Mouse (Mus musculus) liver, postnatal 0 days (tissue): ENCODE results near the gene Zfp541.

Source experiments
- CTCF ChIP-seq: sonication (generic); IDR thresholded peaks from 2 replicates; pipeline ENCODE4 v1.5.1; 2016; ENCODE audit warnings: antibody characterized with exemption, low read depth
- EP300 ChIP-seq: IDR thresholded peaks from 2 replicates; pipeline ENCODE4 v1.6.1; 2016; ENCODE audit warnings: antibody characterized with exemption, low read depth, mild to moderate bottlenecking

DNA sequence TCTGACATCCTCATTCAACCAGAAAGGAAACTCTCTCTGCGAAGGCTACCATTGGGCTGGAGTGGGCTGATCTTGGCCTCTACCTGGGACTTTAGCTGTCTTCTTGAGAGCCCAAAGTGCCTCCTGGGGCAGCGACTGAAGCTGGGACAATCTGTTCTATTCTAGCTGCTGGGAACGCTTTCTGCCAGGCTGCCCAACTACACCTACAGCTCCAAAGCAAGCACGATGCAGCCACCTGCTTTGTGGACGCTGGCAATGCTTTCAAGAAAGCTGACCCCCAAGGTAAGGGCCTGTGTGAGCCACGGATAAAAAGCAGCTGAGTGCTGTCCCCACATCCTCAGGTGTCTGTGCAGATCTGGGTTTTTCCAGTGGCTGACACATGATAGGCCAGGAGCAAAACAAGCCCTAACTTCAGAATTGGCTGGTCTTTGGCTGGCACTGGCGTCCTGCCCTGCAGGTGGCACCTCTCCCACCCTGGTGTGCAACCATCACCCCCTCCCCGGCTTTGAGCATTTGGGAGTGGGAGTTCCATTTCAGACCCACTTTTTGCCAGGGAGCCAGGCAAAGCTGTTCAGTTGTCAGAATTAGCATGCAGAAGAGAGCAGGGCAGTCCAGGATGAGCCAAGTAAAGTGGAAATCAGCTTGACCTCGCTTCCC, 47.4 kb downstream of the Zfp541 start:
- TF ChIP-seq EP300 (no peak), CTCF (no peak)
